Mouse (Mus musculus) activated CD4-positive, CD25-positive, alpha-beta regulatory T cell, adult 9 weeks (primary cell): ENCODE results near the gene Psmb11. TPM values are rescaled to one million over a fixed set of nuclear protein-coding genes. Genes with fewer than 3 reads are reported as not detected.

Source experiments
- polyA plus RNA-seq: library from polyadenylated mRNA; unstranded; fragments of 100-300 nt; shearing (Covaris generic); gene quantifications from one replicate; pipeline ENCODE4 v1.2.1, GENCODE M21; 2017

Gene Psmb11
- polyA plus RNA-seq, result not detected

DNA sequence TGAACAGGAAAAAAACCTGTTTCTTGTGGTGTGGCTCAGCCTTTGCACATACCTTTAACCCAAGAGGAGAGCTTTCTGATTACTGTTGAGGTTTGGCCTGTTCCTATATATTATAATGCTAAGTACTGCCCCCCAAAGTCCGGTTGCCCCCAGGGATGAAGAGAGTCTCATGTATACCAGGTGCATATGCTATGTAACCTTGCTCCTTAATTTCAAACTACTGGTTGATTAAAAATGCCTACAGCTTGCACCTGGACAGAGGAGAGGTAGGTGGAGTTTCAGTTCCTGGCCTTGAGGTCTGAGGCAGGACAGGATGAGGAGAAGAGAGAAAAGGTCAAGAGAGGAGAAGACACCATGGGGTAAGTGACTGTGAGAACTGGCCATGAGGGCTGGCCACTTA, at the start of gene Psmb11:
Psmb11 (plus strand) TSS at position 301 of the 400 bp plus-strand sequence.

DNA sequence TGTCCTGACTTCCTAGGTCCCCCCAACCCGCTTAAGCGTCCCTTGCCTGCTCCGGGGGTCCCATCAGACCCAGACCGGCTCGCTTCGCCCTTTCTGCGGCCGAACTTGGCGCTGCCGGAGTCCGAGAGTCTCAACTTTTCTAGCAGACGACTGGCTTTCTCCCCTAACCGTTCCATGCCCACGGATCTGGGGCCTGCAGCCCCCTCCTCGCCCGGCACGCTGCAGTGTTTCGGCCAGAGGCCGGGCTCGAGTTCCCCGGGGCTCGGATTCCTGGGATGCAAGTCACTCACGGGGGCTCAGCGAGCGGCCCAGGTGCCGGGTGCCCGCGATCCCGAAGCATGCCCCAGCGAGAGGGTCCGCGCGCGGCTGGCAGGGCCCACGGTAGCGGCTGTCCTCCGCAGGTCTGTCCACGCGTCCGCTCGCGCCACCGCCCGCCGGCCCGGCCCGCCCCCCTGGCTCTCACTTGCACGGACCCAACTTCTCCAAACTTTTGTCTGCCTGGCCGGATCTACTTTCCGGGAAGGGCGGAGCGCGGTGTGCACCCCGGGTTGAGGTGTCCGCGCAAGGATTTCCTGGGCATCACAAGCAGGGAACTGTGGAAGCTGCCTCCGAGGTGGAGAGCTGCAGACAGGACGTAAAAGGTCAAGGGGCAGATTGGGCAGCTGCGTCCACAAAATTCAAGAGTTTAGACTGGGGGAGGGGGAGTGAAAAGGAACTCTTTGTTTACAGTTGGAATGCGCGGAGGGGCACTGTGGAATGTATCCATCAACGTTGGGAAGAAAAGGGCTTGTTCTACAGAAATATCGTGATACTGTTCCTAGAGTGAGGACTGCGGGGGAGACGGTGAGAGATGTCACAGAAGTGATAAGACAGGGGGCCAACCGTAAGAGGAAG, 43.9 kb upstream of the Psmb11 start, which contains the start of gene Ajuba:
Ajuba (minus strand) TSS at position 470 of the 894 bp plus-strand sequence.

DNA sequence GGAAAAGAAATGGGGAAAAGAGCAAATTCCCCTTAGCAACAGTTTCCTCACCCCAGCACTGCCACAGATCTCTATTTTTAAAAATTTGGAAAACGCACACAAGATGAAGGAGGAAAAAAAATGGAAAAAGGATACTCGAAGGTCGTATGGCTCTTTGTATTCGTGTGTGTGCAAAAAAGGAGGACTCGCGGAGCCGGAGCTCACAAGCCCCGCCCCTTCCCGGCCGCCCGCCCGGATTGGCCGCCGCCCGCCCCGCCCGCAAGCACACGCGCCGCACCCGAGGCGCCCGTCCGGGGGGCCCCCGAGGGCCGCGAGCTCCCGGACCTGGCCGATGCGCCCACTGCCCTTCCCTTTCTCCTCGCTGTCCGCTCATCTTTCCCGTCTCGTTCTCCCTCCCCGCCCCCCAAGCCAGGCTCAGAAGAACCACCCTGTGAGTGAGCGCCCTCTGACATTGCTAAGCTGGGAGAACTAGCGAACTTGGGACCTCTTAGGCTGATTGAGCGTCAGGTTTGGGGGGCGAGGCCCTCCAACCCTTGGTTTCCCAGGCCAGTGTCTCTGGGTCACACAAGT, 15.4 kb upstream of the Psmb11 start, which contains the start of gene 4931414P19Rik:
4931414P19Rik (minus strand) TSS at position 242 of the 570 bp plus-strand sequence.

DNA sequence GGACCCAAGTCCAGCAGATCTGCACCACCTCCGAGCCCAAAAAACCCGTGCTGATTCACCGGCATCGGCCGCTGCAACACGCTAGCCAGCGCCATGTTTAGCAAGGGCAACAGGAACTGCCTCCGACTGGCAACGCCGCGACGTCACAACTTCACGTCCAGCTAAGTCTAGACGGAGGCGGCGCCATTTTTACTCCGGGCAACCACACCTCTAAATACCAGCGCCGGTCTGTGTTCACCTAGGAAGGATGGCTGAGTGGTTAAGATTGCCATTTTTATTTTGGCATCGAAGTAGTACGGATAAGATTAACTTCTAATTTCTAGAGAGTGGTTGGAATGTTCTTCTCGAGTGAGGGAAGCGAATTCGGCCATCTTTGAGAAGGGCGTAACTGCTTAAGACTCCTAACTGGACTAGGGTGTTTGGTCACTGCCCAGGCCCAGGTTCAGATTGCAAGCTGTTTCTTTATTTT, 3.3 kb upstream of the Psmb11 start, which contains the start of gene Psmb5:
Psmb5 (minus strand) TSS at position 126 of the 469 bp plus-strand sequence.

DNA sequence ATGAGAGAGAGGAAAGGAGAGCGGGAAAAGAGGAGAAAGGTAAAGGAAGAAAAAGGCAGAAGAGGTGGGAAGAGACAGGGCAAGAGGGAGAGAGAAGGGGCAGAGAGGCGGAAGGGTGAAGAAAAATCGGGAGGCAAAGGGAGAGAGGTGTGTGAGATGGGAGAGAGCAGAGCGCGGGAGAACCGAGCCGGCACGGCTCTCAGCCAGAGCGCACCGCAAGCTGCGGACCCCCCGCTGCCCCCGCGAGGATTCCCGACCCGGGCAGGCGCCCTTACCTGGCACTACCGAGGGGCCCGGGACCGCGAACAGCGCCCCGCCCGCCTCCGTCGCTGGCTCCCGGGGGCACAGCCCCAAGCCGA, 19.7 kb downstream of the Psmb11 start, which contains the start of gene Gm17606:
Gm17606 (plus strand) TSS at position 7 of the 359 bp plus-strand sequence.

DNA sequence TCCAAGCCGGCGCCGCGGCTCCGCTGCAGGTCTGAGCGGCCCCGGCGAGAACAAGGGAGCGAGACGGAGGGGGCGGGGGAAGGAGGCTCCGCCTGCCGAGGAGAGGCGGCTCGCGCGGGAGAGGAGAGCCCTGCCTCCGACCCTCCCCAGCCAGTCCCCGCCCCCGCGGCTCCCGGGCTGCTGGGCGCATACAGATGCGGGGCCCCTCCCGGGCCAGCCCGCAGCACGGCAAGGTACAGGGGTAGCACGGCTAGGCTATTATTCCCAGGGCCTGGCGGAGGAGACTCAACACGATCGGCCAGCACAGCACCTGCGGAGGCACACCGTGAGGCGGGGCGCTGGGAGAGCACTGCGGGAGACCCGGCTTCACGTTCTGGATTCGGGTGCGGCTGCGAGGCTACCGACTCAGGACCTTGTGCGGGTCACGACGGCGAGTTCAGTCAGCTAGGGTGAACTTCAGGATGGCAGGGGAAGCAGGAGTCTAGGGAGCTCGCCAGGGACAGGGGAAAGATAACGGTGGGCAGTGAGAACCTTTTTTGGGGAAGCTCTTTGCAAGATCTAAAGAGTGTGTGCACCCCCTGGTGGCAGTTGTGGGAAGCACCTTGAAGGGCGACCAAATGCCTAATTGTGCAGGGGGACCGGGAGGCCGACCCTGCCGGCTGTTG, 20.2 kb downstream of the Psmb11 start, which contains the start of gene Cdh24:
Cdh24 (minus strand) TSS at position 60 of the 665 bp plus-strand sequence.

Other genes starting within 250 kb of the Psmb11 start
- 1.5 TPM for gene Slc7a7, start 203.7 kb upstream of the Psmb11 start, polyA plus RNA-seq
- gene Mrpl52, start 194.5 kb upstream of the Psmb11 start, polyA plus RNA-seq, result 264 TPM
- 1.1 TPM for gene Mmp14, start 189.8 kb upstream of the Psmb11 start, polyA plus RNA-seq
- gene Lrp10, start 157.3 kb upstream of the Psmb11 start, polyA plus RNA-seq, result 68.2 TPM
- 0.57 TPM for gene Rem2, start 145.3 kb upstream of the Psmb11 start, polyA plus RNA-seq
- gene Prmt5, start 103.9 kb upstream of the Psmb11 start, polyA plus RNA-seq, result 45.8 TPM
- 24.7 TPM for gene Haus4, start 66.8 kb upstream of the Psmb11 start, polyA plus RNA-seq
- gene Ajuba, start 43.9 kb upstream of the Psmb11 start, polyA plus RNA-seq, result 0.28 TPM
- gene 4931414P19Rik, start 15.4 kb upstream of the Psmb11 start, polyA plus RNA-seq, result 6.1 TPM
- 259 TPM for gene Psmb5, start 3.4 kb upstream of the Psmb11 start, polyA plus RNA-seq
- not detected for gene Gm17606, start 19.5 kb downstream of the Psmb11 start, polyA plus RNA-seq
- 0.49 TPM for gene Cdh24, start 19.9 kb downstream of the Psmb11 start, polyA plus RNA-seq
- 91.3 TPM for gene 1700123O20Rik, start 64.8 kb downstream of the Psmb11 start, polyA plus RNA-seq
- 116 TPM for gene Acin1, start 65.5 kb downstream of the Psmb11 start, polyA plus RNA-seq
- gene Gm29776, start 77.4 kb downstream of the Psmb11 start, polyA plus RNA-seq, result not detected
- gene Cebpe, start 90.7 kb downstream of the Psmb11 start, polyA plus RNA-seq, result not detected
- gene Slc7a8, start 160.5 kb downstream of the Psmb11 start, polyA plus RNA-seq, result 0.37 TPM
- gene Rnf212b, start 192.7 kb downstream of the Psmb11 start, polyA plus RNA-seq, result not detected
- gene Homez, start 249.5 kb downstream of the Psmb11 start, polyA plus RNA-seq, result 10.3 TPM